Mouse (Mus musculus) mouse embryonic stem cell (cell line): ENCODE results near the gene Cdc42ep4.

Source experiments
- in situ Hi-C, 2 experiments: fragments of 300-500 bp; cut with MboI; formaldehyde crosslinking; loops; 1 replicate in 1 of 2; 3 replicates in 1 of 2; pipeline ENCODE4 v1.14.3; 2019 to 2020; ENCODE audit warnings: low sequenced_read_pairs in 2 of 2, low pct_unique_long_range_greater_than_20kb in 1 of 2, mixed read lengths in 1 of 2; ENCODE audit not compliant: unreplicated experiment in 1 of 2

Gene Cdc42ep4

DNA sequence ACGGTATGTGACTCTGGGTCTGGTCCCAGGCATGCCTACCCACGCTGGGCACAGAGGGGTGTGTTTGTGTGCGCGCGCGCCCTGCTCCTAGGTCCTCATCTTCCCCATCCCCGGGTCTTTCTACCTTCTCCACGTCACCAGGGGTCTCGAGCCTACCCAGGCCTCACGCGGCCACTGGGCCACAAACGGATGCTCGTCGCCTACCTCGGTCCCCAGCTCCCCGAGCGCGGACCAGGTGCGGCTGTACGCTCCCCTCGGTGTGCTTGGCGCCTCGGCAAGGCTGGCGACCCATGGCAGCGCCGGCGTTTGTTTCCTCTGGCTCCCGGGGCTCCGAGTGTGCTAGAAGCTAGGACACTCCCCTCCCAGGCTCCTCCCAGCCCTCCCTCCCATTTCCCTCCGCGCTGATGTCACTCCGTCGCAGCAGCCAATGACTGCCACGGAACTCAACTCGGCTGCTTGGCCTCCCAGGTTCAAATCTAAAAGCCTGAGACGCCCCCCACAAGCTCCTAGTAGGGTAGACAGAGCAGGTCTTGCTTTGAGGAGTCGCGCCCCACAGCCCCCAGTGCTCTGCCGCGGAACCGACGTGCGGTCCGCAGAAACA lies at the start of gene Cdc42ep4:
Cdc42ep4 (minus strand) TSS at position 398 of the 601 bp plus-strand sequence.
- in situ Hi-C loops: no loop called here

GRCm38 (mm10) chr11:113800026-113800425 lies 48.3 kb upstream of the Cdc42ep4 start:
- in situ Hi-C loops: loop anchor here in 1 of 2 experiments (25.0 kb wide), 1 partner anchor 613 kb away; no protein-coding TSS in a partner anchor

DNA sequence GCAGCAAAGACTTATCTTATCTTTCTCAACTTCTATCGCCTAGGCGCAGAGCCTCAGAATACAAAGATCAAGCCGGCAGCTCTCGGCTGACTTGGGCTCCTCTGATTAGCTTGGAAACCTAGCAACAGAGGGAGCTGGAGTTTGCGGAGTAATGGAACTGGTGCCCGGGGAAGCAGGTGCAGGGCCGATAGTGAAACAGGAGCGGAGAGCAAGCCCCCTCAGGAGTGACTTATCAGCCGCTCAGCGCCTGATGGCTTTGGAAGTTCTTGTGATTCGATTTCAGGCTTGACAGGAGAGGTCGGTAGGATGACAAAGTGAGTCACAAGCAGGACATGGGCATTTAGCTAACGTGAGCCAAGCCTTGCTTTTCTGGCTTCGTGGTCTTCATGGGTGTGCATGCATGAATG lies 47.4 kb upstream of the Cdc42ep4 start:
- in situ Hi-C loops: no loop called here

GRCm38 (mm10) chr11:113798011-113798410 lies 46.3 kb upstream of the Cdc42ep4 start:
- in situ Hi-C loops: no loop called here

DNA sequence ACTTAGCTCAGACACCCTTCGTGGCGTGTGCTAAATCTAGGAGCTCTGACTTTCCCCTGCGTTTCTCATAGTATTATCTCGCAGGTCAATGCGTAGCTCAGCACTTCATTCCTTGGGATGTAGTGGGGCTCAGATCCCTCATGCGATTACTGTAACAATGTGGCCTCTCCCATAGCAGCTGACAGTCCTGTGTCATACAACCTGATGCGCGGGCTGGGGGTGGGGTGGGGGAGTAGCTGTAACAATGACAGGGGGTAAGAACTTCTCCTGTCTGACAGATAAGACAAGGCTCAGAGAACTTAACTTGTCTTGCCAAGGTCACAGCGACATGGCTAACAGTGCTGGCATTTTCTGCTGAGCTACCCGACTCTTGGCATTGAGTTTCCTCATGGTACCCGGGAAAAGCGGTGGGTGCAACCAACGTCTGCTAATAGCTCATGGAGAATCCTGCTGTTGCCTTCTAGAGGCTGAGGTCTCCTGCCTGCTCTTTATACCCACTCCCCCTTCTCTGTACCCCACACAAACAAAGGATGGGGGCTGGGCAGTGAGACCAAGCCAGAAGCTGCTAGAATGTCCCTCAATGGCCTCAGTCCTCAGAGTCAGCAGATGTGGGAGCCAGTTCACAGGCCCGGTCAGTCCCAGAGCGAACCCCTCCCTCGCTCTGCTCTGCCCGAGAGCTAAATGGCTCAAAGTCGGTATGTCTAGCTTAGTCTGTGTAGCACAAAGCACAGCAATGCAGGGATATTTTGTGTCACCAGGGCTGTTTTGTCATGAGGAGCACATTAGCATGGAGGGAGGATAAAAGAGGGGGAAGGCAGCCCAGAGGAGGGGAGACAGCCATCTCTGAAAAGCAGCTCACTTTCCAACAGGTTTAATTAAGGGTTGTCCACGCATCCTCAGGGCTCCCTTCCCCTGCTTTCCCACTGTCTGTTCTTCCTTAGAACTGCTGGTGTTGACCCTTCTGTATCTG lies 45.6 kb upstream of the Cdc42ep4 start:
- in situ Hi-C loops: no loop called here

GRCm38 (mm10) chr11:113795846-113796245 lies 44.2 kb upstream of the Cdc42ep4 start:
- in situ Hi-C loops: no loop called here

GRCm38 (mm10) chr11:113791357-113792215 lies 39.9 kb upstream of the Cdc42ep4 start:
- in situ Hi-C loops: no loop called here

DNA sequence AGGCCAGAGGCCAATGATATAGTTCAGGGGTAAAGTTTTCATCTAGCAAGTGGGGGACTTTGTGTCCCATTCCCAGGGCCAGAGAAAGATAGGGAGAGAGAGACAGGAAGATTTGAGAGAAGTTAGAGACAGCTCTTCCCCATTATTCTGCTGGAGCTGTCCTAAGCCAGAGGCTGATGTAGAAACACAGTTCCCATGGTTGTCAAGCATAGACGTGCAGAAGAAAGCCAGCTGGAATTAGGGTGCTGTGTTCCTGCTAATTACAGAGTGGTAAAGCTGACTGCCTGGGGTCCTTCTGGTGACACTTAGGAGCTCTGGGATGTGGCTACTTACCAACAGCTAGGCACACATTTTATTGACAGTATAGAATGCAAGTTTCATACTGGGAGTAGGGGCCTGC lies 37.4 kb upstream of the Cdc42ep4 start:
- in situ Hi-C loops: no loop called here

DNA sequence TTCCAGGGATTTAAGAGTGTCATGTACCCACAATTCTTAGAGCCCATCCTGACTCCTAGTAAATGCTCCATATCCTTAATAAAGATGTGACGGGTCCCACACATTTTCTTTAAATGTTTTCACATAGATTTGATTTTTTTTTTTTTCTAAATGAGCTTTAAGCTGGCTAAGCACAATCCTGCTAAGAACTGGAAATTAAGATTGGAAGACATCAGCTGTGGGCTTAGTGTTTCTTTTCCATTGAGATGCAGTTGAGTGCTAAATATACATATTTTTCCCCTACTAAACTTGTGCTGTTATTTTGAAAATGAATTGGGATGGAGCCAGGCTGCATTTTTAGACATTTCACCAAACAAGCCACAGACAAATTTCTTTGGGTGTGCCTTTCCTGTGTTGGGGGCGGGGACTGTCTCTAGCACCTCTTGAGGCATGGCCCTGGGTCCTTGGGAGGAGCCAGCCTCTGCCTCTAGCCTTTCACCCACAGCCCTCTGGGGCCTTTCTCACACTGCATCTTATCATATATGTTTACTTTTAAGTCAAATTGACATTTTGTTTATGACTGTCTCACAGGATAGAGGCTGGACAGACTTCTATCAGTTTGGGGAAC lies 36.6 kb upstream of the Cdc42ep4 start:
- in situ Hi-C loops: no loop called here

DNA sequence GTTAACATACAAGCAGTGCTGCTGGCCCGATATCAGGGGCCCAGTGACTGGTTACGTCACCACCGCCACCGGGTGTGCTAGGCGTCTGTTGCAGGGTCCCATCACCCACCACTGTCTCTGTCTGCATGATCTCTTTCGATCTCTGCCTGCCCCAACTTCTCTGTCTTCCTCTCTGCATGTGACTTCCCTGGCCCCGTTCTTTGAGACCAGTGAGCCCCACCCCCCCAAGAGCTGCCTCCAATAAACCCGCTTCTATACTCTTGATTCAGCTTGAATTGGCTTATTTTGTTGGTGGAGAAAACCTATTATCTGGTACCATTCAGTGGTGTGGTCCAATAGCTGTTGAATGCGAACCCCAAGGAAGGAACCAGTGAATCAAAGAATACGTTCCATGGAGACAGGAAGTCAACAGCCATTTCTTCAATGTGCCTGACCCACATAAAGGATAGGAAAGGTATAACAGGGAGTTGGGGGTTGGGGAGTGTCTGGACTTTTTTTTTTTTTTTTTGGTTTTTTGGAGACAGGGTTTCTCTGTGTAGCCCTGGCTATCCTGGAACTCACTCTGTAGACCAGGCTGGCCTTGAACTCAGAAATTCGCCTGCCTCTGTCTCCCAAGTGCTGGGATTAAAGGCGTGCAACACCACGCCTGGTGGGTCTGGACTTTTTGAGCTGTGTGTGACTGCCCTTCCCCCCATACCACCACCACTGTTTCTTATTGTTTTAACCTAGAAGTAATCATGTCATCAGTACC lies 35.9 kb upstream of the Cdc42ep4 start:
- in situ Hi-C loops: no loop called here

- in situ Hi-C loops: no loop called here
These were observed 35.3 kb upstream of the Cdc42ep4 start for GRCm38 (mm10) chr11:113787009-113787408.

GRCm38 (mm10) chr11:113786395-113786794 lies 34.7 kb upstream of the Cdc42ep4 start:
- in situ Hi-C loops: no loop called here

GRCm38 (mm10) chr11:113785406-113786171 lies 33.9 kb upstream of the Cdc42ep4 start:
- in situ Hi-C loops: no loop called here

- in situ Hi-C loops: no loop called here
These were observed 33.1 kb upstream of the Cdc42ep4 start for GRCm38 (mm10) chr11:113784656-113785396.

- in situ Hi-C loops: no loop called here
These were observed 30.8 kb upstream of the Cdc42ep4 start for GRCm38 (mm10) chr11:113782496-113782895.

DNA sequence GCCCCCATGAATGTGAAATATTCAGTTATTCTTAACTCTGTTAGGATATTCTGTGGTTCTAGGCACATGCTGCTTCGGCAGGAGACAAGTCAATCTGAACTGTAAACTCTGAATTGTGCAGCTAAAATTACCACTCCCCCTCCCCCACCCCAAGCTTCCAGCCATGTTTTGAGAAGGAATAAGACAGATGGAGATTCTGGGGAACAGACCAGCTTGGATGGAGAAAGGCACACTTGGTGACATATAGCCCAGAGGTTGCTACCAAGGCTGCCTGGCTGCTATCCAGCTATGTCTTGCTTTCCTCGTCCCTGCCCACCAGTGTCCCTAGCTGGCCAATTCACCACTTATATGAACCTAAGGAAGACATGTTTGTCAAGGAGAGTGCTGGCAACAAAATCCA lies 30.3 kb upstream of the Cdc42ep4 start:
- in situ Hi-C loops: no loop called here

DNA sequence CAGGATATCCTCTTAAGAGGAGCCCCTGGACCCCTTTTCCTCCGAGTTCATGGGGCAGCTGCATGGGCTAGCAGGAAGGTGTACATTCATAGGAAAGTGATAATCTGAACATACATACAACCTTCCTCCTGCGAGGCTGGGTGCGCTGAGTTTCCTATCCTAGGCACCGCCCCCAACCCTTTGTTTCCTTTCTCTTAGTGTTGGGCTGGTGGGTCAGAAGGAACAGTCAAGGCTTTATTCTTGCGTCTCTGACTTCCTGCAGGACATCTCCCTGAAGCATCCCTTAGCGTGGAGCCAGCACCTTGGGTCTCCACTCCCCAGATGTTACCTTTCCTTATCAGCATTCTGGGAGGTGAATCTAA lies 28.0 kb upstream of the Cdc42ep4 start:
- in situ Hi-C loops: no loop called here
